Mouse (Mus musculus): ENCODE results near the gene Sumo1.
"Not testable (repeated sequence)": the region's sequence is repeated elsewhere in the genome, so short reads cannot be mapped to it uniquely, and the experiment has no call there.

Sumo1 gene

DNA sequence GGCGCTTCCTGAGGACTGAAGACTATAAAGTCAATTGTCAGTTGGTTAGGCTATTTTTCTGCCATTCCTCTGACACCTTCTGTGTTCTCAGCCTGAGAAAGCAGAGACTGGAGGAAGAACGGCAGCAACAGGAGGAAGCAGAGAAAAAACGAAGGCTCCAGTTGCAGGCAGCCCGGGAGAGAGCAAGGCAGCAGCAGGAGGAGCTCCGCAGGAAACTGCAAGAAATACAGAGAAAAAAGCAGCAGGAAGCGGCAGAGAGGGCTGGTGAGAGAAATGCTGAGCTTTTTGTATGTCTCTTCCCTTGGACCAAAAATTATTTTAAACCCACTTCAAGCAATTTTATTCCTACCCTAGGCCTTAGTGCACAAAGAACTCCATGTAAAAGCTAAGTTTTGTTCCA, 37.6 kb downstream of the Sumo1 start:
- DNase-seq, result no peak

DNA sequence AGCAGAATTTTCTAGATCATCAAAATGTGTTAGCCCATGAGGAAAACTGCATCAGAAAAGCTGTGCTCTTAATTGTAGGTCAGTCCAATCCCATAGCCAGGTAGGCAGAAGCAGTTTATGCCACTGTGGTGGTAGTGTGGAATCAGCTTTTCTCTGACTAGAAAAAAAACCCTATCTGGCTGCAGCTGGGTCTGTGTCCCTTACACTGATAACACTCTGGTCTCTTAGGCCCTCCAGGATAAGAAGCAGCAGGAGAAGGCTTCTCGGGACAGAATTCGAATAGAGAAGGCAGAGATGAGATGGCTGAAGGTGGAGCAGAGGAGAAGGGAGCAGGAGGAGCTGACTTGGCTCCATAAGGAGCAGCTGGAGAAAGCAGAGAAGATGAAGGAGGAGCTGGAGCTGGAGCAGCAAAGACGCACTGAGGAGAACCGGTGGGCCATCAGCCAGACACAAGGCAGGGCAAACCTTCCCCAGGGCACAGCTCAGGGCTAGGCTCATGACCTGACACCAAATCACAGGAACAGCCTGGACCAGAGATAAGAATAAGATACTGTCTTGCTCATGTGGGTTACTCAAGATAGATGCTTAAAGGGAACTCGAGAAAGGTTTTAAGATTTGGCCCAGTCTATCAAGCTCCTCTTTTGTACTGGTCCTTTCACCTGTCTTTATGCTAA, 38.5 kb downstream of the Sumo1 start:
- no peak for DNase-seq

DNA sequence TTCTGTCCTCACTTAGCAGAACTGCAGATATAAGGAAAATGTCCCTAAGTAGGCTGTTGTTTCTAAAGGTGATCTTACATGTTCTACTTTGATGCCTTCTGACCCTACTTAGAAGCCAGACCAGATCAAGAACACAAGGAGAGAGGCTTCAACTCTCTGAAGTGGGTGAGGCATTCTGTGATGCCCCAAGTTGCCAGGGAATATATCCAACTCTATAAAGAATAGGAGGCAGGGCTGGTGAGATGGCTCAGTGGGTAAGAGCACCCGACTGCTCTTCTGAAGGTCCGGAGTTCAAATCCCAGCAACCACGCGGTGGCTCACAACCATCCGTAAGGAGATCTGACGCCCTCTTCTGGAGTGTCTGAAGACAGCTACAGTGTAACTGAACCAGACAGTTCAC, 40.3 kb downstream of the Sumo1 start:
- DNase-seq, result not testable (repeated sequence)

DNA sequence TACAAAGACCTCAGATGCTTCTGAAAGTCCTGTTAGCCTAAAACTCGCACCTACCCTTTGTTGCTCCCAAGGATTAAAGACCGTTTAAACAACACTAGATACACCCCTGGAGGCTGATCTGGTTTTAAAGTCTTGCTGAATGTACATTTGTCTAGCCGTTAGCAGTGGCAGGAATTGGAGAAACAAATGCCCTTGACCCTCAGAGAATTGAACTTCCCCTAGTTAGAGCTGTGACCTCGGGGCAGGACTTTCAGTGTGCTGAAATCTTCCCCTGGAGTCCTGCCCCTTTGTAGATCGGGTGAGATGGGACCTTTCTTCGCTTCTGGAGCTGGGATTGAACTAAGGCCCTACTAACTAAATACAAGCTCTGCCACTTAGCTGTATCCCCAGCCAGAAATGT, 41.4 kb downstream of the Sumo1 start:
- no peak for DNase-seq

DNA sequence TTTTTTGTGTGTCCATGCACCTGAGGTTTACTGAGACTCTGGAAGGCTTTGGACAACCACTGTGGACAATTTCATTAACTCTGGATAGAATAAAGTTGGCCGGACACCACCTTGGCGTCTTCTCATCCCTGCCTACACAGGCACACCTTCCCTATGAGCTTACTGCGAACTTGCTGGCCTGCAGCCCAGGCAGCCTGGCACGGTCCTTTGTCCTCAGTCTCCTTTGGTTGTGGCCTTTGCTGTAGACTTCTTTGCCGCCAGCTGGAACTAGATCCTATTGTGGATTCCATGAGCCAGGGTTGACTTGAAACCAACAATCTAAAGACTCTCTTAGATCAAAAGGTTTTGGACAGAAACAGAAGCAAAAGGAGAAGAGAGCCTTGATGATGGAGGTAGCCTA, 45.2 kb downstream of the Sumo1 start:
- DNase-seq, result no peak

DNA sequence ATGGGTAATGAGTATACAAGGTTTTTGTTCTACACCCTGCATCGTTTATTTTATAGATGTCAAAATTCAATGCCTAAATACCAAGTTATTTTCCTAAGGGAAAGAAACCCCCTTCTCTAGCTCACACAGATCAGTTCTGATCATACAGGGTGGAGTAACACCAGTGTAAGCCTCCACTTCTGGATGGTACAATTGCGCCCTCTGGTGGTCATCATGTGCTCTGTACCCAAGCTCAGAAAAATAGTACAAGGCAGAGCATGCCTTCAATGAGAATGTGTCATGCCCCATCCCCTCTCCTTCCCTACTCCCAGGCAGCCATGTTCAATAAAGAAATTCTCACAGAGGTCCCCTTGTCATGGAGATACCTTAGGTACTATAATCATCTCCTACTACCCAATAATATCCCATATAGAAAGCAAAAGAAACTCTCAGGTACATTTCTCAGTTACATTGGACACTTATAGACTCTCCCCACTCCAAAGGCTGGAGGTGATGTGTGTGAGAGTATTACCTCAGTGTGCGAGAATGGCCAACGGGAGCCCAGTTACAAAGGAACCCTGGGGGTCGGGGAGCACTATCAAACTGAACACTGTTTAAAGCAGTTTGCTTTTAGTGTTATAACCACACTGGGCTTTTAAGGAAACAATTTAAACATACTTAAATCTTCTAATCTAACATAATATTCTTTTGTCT, 47.2 kb downstream of the Sumo1 start:
- peak in 1 of 2 experiments; percentile 58 for DNase-seq

DNA sequence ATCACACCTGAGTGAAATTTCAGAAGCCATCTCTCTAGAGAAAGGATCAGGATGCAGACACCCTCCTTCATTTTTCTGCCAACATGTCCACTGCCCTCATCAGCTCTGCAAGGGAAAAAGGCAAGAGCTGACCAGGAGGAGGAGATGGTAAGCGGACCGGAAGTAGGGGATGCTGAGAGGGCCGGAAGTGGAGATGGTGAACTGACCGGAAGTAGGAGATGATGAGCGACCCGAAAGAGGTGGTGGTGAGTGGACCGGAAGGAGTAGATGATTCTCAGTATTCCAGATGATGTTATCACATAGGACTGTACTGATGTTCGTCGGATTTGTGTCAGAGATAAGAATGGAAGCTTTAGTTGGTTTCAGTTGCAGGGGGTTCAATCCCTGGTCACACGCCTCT, 51.4 kb downstream of the Sumo1 start:
- DNase-seq, result no peak

DNA sequence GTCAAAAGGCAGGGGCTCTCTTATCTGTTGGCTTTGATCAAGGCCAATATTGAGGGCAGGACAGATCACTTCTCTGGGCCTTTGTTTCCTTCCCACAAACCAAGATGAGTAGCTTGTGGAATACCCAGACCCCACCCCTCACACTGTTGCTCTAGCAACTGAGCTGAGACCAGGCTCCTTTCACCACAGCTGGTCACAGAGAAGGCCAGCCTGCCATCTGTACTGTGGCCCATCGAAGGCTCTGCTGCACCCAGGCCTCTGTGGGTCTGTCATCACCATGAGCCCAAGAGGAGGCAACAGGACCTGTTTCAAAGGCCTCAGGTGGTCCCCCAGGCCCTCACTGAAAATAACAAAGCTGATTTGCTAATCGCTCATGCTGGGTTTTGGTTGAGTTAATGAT, 55.6 kb downstream of the Sumo1 start:
- DNase-seq, result no peak

DNA sequence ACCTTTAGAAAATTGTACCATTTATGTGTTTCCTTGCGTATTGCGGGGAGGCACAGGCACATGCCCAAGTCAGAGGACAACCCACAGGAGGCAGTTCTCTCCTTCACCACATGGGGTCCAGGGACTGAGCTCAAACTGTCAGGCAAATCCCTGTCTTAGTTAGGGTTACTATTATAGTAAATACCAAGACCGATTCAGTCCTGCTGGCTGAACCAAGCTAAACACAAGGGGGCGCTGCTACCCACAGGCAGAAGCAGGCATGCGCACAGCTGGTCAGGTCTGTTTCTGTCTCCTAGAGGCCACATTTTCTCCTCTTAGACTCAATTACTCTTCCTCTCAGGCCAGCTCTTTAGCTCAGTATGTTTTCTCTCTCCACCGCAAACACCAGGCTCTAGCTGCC, 56.8 kb downstream of the Sumo1 start:
- peak in 1 of 2 experiments; percentile 22 for DNase-seq

DNA sequence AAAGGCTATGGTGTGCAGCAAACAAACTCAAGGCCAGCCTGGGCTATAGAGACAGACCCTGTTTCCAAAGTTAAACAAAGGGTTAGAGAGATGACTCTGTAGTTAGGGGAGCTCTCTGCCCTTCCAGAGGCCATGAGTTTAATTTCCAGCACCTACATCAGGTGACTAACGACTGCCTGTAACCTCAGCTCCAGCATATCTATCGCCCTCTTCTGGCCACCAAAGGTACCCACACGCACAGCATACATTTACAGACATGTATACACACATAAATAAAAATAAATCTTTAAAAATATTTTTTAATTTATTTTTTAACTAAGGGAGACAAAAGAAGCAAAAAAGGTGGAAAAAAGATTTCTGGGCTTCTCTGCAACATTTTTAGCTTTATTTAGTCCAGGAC, 59.7 kb downstream of the Sumo1 start:
- DNase-seq, result no peak

DNA sequence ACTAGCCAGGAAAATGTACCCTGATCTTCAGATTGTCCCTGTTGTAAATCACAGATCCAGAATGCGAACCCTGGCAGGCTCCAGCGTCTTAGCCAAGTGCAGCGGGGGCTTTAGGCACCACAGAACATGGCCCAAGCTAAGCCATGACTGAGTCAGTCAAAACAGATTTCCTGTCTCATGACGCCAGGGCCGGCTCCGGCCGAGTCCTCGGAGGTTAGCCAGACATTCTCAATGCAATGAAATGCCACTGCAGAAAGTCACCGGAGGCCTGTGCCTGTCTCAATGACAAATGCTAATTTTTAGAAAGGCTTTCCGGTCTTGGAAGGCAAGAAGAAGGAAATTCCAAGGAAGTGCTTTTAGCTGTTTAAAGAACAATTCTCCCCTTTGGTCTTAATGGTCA, 60.7 kb downstream of the Sumo1 start:
- DNase-seq, result no peak

DNA sequence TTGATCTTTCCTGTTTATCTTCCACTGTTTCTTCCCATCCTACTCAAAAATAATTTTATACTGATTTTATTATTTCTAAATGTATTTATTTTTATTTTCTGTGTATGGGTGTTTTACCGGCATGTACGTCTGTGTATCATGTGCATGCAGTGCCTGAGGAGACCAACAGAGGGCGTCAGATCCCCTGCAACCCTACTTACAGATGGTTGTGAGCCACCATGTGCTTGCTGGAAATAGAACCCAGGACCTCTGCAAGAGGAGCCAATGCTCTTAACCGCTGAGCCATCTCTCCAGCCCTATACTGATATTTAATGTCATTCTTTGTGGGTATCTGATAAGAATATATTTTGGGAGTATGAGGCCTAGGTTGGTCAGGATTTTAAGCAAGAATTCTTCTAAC, 61.2 kb downstream of the Sumo1 start:
- no peak for DNase-seq

DNA sequence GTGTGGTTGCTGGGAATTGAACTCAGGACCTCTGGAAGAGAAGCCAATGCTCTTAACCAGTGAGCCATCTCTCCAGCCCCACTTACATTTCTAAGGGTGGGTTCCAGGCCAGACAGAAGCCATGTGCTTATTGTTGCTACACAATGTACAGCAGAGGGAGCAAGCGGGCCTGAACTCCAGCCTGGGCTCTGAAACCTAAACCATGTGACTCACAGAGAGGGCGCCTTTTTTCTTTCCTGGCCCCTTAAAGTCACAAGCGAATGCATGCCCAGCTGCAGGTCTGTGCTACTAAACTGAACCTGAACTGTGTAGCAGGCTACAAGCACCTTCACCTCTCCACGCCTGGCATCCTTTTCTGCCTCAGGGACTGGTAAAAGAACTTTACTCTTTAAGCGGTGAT, 61.7 kb downstream of the Sumo1 start:
- DNase-seq, result no peak

DNA sequence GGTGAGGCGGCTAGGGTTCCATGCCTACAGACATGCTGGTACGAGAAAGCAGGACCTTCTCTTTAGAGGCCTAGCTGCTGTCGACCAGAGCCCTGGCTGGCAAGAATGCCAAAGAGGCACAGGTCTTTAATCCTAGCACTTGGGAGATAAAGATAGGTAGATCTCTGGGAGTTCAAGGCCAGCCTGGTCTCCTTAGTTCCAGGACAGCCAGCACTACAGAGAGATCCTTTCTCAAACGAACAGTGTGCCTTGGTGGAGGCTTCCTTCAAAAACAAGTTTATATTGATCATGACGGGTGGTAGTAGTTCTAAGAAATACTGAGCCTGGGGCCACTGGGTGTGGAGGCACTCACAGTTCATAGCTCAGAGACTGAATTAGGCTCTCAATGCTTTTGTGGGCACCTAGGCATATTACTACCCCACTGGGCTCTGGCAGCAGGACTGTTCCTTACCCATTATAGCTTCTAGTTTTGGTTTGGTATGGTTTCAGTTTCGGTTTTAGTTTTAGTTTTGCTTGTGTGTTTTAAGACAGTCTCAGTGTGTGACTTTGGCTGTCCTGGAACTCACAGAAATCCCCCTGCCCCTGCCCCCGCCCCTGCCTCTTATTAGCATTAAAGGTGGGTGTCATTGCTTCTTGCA, 62.4 kb downstream of the Sumo1 start:
- no peak for DNase-seq

DNA sequence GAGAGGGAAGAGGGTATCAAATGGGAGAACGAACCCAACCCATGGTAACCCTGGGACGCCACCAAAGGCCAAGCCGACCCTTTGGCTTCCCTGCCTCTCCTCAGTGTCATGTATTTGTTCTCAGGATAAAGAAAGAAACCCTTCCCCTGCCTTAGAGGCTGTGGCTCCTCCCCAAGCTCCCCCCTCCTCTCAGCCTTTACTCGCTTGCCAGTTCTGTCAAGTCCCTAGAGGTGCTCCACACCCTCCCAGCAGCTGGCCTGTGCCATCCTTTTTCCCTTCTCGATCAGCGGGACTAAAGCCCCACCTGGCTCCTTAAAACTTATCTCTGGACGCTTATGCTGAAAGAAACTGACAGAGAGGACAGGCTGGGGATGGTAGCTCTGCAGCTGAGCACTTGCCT, 63.6 kb downstream of the Sumo1 start:
- no peak for DNase-seq

DNA sequence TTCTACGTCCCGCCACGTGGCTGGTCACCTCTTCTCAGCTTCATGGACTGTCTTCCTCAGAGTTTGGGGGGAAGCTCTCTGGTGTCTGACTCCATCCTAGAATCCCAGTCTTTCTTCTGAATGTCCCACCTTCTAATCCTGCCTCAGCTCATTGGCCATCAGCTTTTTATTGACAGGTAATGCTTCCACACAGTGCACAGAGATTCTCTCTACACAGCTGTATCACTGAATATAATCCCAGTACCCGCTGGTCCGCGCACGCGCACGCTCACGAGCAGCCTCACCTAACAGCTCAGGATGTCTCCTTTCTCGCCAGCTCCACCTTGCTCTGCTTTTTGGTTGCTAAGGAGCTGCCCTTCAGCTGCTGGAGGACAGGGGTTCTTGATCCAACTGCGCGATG, 64.2 kb downstream of the Sumo1 start:
- DNase-seq, result no peak

DNA sequence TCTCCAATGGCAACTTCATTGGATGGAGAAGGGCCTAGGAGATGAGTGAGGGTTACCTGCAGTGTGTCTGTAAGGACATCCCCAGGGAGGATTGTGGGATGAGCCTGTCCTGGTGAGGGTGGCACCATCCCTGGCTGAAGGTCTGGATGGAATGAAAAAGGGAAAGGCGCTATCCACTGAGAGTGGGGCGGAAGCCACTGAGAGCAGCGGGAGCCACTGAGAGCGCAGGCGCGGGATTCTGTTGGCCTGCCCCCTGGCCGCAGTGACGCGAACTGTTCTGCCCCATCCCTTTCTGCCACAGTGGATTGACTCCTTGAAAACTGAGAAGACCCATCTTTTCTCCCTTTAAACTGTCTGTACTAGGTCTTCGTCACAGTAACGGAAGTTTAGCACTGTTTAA, 66.7 kb downstream of the Sumo1 start:
- no peak for DNase-seq

DNA sequence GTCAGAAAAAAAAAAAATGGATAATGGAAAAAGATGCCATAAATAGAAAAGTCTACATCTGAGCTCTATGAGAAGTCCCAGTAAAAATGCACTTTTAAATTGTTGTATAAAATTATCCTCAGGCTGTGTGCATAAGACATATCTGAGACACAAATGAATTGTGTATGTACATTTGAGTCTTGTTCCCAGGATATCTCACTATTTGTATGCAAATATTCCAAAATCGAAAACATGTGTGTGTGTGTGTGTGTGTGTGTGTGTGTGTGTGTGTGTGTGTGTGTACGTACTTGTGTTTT, 67.3 kb downstream of the Sumo1 start:
- no peak for DNase-seq

DNA sequence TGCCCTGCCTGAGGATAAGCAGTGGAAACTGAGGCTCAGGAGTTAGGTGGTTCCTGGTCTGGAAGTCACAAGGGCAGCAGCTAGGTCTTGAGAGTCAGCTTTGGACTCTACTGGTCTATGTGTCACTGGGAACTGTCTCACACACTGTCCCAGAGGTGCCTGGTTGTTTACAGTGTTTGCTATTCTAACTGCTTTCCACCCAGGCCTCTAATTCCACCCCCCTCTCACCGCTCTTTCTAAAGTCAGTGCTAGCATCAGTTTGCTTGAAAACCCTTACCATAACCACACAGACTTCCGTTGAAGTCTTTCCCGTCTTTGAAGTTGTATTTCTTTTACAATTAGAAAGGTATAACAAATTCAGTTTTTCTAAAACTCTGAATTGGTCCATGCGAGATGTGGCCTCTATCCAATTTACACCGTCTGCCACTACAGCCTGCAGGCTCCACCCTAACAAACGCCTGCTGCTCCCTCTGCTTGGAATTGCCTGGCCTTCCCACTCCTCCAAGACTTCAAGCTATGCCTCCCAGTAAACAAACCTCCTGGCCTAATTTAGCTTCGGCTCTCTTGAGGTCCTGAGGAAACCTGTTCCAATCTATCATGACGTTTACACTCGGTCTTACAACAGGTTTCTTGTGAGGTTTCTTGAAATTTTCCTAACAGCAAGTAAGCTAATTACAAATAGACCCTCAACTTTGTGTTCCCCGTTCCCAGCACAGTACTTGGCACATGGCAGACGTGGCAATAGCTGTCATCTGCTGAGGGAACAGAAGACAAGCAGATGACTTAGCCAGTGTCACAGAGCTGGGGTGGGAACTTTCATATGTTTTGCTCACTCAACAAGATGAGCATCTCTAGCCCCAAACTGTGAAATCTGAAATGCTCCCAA, 67.9 kb downstream of the Sumo1 start:
- DNase-seq, result no peak

DNA sequence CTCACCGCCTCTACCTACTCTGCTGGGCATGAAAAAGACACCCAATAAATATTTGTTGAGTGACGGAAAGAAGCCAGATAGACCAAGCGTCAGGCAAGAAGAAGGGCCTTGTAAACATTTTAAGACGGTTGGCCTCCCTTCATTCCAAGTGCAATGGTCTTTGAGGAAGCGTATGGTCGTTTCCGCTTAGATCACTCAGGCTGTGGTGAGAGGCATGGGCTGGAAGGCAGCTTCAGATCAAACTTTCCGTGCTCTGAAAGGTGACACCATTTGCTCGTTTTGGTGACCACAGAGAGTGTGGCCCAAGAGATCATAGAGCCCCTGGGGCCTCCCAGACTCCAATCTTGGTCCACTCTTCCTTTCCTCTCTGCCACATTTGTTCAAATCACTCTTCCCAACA, 75.0 kb downstream of the Sumo1 start:
- DNase-seq, result no peak

DNA sequence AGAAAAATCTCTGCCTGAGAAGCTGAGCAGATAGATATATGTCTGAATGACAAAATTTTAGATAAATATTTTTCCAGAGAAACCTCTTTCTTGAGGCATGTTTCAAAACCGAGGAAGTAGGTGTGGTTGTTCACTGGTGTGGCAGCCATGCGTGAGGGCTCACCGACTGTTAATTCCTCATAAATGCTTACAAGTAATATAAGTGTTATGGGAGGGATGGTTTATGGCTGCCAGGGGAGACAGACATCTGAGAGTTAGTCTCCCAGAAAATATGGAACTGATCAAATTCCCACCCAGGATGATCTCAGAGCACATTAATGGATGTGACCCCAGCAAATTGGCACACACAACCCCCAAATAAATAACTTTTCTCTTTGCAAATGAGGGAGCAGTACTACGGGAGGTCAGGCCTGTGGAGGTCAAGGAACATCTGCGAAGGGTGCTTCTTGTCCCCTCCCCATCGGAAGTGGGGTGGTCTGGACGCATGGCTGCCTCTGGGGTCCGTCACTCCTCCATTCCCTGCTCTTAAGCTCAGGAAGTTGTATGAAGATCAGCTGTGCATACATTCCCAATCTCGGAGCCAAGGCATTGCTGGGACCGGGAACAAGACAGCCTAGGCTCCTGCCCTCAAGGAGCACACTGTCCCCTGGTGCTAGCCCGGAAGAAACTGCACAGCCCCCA, 75.9 kb downstream of the Sumo1 start:
- no peak for DNase-seq

DNA sequence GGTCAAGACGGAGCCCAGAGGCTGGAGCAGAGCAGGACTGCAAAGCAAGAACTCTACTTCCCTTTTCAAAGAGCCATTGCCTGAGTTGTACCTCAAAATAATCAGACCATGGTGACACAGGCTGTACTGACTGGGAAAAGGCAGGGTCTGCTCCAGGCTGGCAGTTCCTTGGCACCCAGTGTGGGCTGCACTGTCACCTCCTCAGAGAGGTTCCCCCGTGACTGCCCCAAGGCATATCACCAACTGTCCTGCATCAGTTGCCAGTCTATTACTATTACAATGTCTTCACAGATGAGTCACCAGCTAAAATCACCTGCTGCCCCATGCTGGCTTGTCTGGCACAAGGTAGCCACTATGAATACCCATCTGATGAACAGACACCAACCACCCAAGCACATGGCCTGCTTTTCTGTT, 77.0 kb downstream of the Sumo1 start:
- DNase-seq, result no peak

DNA sequence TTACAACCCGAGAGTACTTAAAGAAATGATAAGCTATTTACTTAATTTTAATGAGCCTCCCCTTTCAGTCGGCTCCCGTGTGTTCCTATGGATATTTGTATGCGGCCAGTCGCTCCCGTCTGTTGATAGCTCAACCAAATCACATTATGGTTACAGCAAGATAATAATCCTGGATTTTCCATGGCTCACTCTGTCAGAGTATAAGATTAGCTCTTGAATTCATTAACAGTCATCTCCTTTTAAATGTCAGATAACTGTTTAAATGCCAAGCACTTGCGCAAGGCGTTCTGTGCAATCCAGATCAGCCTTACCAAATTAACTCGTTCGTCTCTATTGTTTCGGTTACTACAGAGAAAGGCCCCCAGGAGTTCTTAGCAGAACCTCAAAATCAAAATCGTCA, 77.8 kb downstream of the Sumo1 start:
- DNase-seq, result no peak
